Mouse (Mus musculus): Measurements from ENCODE around the gene Skap1.
"Not testable (repeated sequence)": the region's sequence is repeated elsewhere in the genome, so short reads cannot be mapped to it uniquely, and the experiment has no call there.

Gene Skap1

GRCm38 (mm10) chr11:96685381-96685780 is 221.0 kb downstream of the Skap1 start:
- no peak for DNase-seq (ENCODE audit: inconsistent age in 2 of 2, low spot score in 1 of 2)

- no peak for DNase-seq (ENCODE audit: inconsistent age in 2 of 2, low spot score in 1 of 2)
Measured at GRCm38 (mm10) chr11:96686713-96687280, 222.4 kb downstream of the Skap1 start.

GRCm38 (mm10) chr11:96692250-96692649 is 227.9 kb downstream of the Skap1 start:
- DNase-seq (ENCODE audit: inconsistent age in 2 of 2, low spot score in 1 of 2): no peak

- no peak for DNase-seq (ENCODE audit: inconsistent age in 2 of 2, low spot score in 1 of 2)
Measured at GRCm38 (mm10) chr11:96693360-96693759, 229.0 kb downstream of the Skap1 start.

GRCm38 (mm10) chr11:96694774-96695173 is 230.4 kb downstream of the Skap1 start:
- DNase-seq (ENCODE audit: inconsistent age in 2 of 2, low spot score in 1 of 2): no peak

- no peak for DNase-seq (ENCODE audit: inconsistent age in 2 of 2, low spot score in 1 of 2)
Measured at GRCm38 (mm10) chr11:96696168-96696727, 231.9 kb downstream of the Skap1 start.

- DNase-seq (ENCODE audit: inconsistent age in 2 of 2, low spot score in 1 of 2): peak in 1 of 2 experiments; percentile 24
Measured at GRCm38 (mm10) chr11:96696842-96697455, 232.6 kb downstream of the Skap1 start.

- no peak for DNase-seq (ENCODE audit: inconsistent age in 2 of 2, low spot score in 1 of 2)
Measured at GRCm38 (mm10) chr11:96697467-96697866, 233.1 kb downstream of the Skap1 start.

GRCm38 (mm10) chr11:96703813-96704212 is 239.4 kb downstream of the Skap1 start:
- no peak for DNase-seq (ENCODE audit: inconsistent age in 2 of 2, low spot score in 1 of 2)

- DNase-seq (ENCODE audit: inconsistent age in 2 of 2, low spot score in 1 of 2): no peak
Measured at GRCm38 (mm10) chr11:96711268-96711667, 246.9 kb downstream of the Skap1 start.

- DNase-seq (ENCODE audit: inconsistent age in 2 of 2, low spot score in 1 of 2): no peak
Measured at GRCm38 (mm10) chr11:96711670-96712069, 247.3 kb downstream of the Skap1 start.

- DNase-seq (ENCODE audit: inconsistent age in 2 of 2, low spot score in 1 of 2): no peak
Measured at GRCm38 (mm10) chr11:96713210-96714005, 249.0 kb downstream of the Skap1 start.

GRCm38 (mm10) chr11:96714011-96714410 is 249.6 kb downstream of the Skap1 start:
- no peak for DNase-seq (ENCODE audit: inconsistent age in 2 of 2, low spot score in 1 of 2)

- not testable (repeated sequence) for DNase-seq (ENCODE audit: inconsistent age in 2 of 2, low spot score in 1 of 2)
Measured at GRCm38 (mm10) chr11:96715168-96715567, 250.8 kb downstream of the Skap1 start.

GRCm38 (mm10) chr11:96718609-96719008 is 254.2 kb downstream of the Skap1 start:
- no peak for DNase-seq (ENCODE audit: inconsistent age in 2 of 2, low spot score in 1 of 2)

GRCm38 (mm10) chr11:96725833-96726232 is 261.4 kb downstream of the Skap1 start:
- DNase-seq (ENCODE audit: inconsistent age in 2 of 2, low spot score in 1 of 2): no peak

- DNase-seq (ENCODE audit: inconsistent age in 2 of 2, low spot score in 1 of 2): no peak
Measured at GRCm38 (mm10) chr11:96728577-96728976, 264.2 kb downstream of the Skap1 start.

- DNase-seq (ENCODE audit: inconsistent age in 2 of 2, low spot score in 1 of 2): peak in 1 of 2 experiments; percentile 39
Measured at GRCm38 (mm10) chr11:96729462-96729861, 265.1 kb downstream of the Skap1 start.

- DNase-seq (ENCODE audit: inconsistent age in 2 of 2, low spot score in 1 of 2): no peak
Measured at GRCm38 (mm10) chr11:96730327-96730726, 265.9 kb downstream of the Skap1 start.

- DNase-seq (ENCODE audit: inconsistent age in 2 of 2, low spot score in 1 of 2): no peak
Measured at GRCm38 (mm10) chr11:96732657-96733056, 268.3 kb downstream of the Skap1 start.

GRCm38 (mm10) chr11:96735908-96736307 is 271.5 kb downstream of the Skap1 start:
- DNase-seq (ENCODE audit: inconsistent age in 2 of 2, low spot score in 1 of 2): peak; percentile 58 to 84

- no peak for DNase-seq (ENCODE audit: inconsistent age in 2 of 2, low spot score in 1 of 2)
Measured at GRCm38 (mm10) chr11:96736361-96736760, 272.0 kb downstream of the Skap1 start.
